Mouse (Mus musculus) midbrain, postnatal 0 days (tissue): ENCODE data around the gene Ryr3. TPM values are rescaled to one million over a fixed set of nuclear protein-coding genes. Genes with fewer than 3 reads are reported as not detected.

Source experiments
- ATAC-seq: fragments of 200-750 bp; cut with Nextera tagmentation; 2 replicates; pipeline ENCODE4 v1.8.0; 2017; ENCODE audit warnings: moderate number of reproducible peaks, mild to moderate bottlenecking, moderate TSS enrichment, moderate library complexity; ENCODE audit not compliant: low FRiP score
- DNase-seq: peaks from one replicate; pipeline ENCODE4 v3.0.0-alpha.2; 2015; ENCODE audit warnings: low spot score
- H3K27ac ChIP-seq: fragments of 300-500 bp; sonication (generic); 2 replicates; pipeline ENCODE4 v1.5.1; 2014; ENCODE audit warnings: low read depth, mild to moderate bottlenecking, low read length, mixed read lengths
- H3K27me3 ChIP-seq: fragments of 300-500 bp; sonication (generic); 2 replicates; pipeline ENCODE4 v1.6.1; 2014; ENCODE audit warnings: low read length, control low read depth, mixed read lengths; ENCODE audit not compliant: insufficient read depth
- H3K36me3 ChIP-seq: fragments of 300-500 bp; sonication (generic); 2 replicates; pipeline ENCODE4 v1.6.1; 2014; ENCODE audit warnings: low read length, control low read depth, mixed read lengths; ENCODE audit not compliant: insufficient read depth
- H3K4me1 ChIP-seq: fragments of 300-500 bp; sonication (generic); 2 replicates; pipeline ENCODE4 v1.6.1; 2014; ENCODE audit warnings: mild to moderate bottlenecking, control low read depth, antibody characterized with exemption, low read length, mixed read lengths; ENCODE audit not compliant: insufficient read depth
- H3K4me2 ChIP-seq: fragments of 300-500 bp; sonication (generic); 2 replicates; pipeline ENCODE4 v1.6.1; 2014; ENCODE audit warnings: low read depth, mild to moderate bottlenecking, low read length, mixed read lengths; ENCODE audit not compliant: poor library complexity, severe bottlenecking
- H3K4me3 ChIP-seq: fragments of 300-500 bp; sonication (generic); 2 replicates; pipeline ENCODE4 v1.5.1; 2014; ENCODE audit warnings: low read depth, mild to moderate bottlenecking, low read length, moderate library complexity
- H3K9ac ChIP-seq: fragments of 300-500 bp; sonication (generic); replicated peaks from 2 replicates; pipeline ENCODE4 v1.6.1; 2014; ENCODE audit warnings: mild to moderate bottlenecking, low read length, moderate library complexity, mixed read lengths; ENCODE audit not compliant: poor library complexity, severe bottlenecking
- H3K9me3 ChIP-seq: fragments of 300-500 bp; sonication (generic); 2 replicates; pipeline ENCODE4 v1.6.1; 2016; ENCODE audit warnings: low read length, control low read depth
- CTCF ChIP-seq: IDR thresholded peaks from 2 replicates; pipeline ENCODE4 v1.5.1; 2016; ENCODE audit warnings: antibody characterized with exemption, mild to moderate bottlenecking
- WGBS: fragments of 180-500 bp; shearing (Covaris S2); extraction: QIAGEN DNeasy Blood & Tissue Kit; methylation state at CpG from one replicate; pipeline ENCODE4 v1.1.7; 2014; 5-methylcytosine and 5-hydroxymethylcytosine counted together
- polyA plus RNA-seq: library from polyadenylated mRNA; unstranded; fragments of >200 nt; fragmentation: Nextera tagmentation; extraction: Ambion mirVana; gene quantifications from 2 replicates; pipeline ENCODE4 v1.2.1, GENCODE M21; 2015
- total RNA-seq: library from RNA; depleted of rRNA; stranded (reverse); fragments of >200 nt; gene quantifications from 2 replicates; pipeline ENCODE4 v1.2.3, GENCODE M21; 2014

Gene Ryr3
- total and polyA plus RNA-seq, 2 experiments from 2014 or later = 5.9 to 15.3 TPM

- DNase-seq (peak; percentile 37), ATAC-seq (no peak)
- no peak overlapping the region for H3K27ac ChIP-seq
- H3K4me2 ChIP-seq = no peak overlapping the region
- H3K36me3 ChIP-seq = no peaks in the 10 kb centered on the region
- H3K27me3 ChIP-seq = no peaks in the 10 kb centered on the region
- TF ChIP-seq CTCF = no peak
- no peak overlapping the region for H3K9ac ChIP-seq
- H3K4me3 ChIP-seq = no peak overlapping the region
- H3K4me1 ChIP-seq = no peaks in the 10 kb centered on the region
- H3K9me3 ChIP-seq = no peaks in the 10 kb centered on the region
- WGBS = 75% methylated on average over 1 of the region's 1 CpGs
These were observed 268.0 kb downstream of the Ryr3 start for GRCm38 (mm10) chr2:112948931-112949330.

DNA sequence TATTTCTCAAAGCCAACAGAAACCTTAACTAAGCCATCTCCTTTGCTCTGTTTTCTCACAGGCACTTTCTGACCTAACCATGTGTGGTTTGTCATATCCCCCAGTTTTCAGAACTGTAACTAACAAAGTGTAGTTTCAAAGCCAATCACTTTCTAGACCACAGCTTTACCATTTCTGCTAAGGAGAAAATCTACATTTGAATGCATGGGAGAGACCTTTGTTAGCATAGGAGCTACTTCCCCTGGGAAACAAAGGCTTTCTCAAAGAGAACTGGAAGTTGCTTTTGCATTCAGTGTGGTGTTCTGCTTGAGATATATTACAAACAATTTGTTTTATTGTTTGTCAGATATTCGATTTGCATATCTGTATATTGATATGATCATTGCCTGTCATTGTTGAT is 285.1 kb downstream of the Ryr3 start:
- no peak overlapping the region for H3K4me2 ChIP-seq
- H3K4me3 ChIP-seq = no peak overlapping the region
- no peak overlapping the region for H3K27ac ChIP-seq
- H3K9ac ChIP-seq = no peak overlapping the region
- no peak for ATAC-seq
- no peak for DNase-seq
- no peaks in the 10 kb centered on the region for H3K36me3 ChIP-seq
- 50% methylated on average over 1 of the region's 1 CpGs for WGBS
- H3K4me1 ChIP-seq = no peaks in the 10 kb centered on the region
- TF ChIP-seq CTCF = no peak
- no peaks in the 10 kb centered on the region for H3K27me3 ChIP-seq
- no peaks in the 10 kb centered on the region for H3K9me3 ChIP-seq

- Histone ChIP-seq H3K27ac (no peak overlapping the region), H3K27me3 (no peaks in the 10 kb centered on the region), H3K36me3 (no peaks in the 10 kb centered on the region), H3K9me3 (no peaks in the 10 kb centered on the region), H3K9ac (no peak overlapping the region), H3K4me2 (no peak overlapping the region), H3K4me1 (no peaks in the 10 kb centered on the region), H3K4me3 (no peak overlapping the region)
- ATAC-seq (no peak), DNase-seq (no peak)
- TF ChIP-seq CTCF = no peak
These were observed 303.1 kb downstream of the Ryr3 start for GRCm38 (mm10) chr2:112913796-112914195.

- H3K36me3 ChIP-seq = no peaks in the 10 kb centered on the region
- DNase-seq (no peak), ATAC-seq (no peak)
- no peak overlapping the region for H3K27ac ChIP-seq
- H3K4me2 ChIP-seq = no peak overlapping the region
- H3K27me3 ChIP-seq = no peaks in the 10 kb centered on the region
- no peaks in the 10 kb centered on the region for H3K9me3 ChIP-seq
- H3K4me3 ChIP-seq = no peak overlapping the region
- H3K4me1 ChIP-seq = no peaks in the 10 kb centered on the region
- no peak overlapping the region for H3K9ac ChIP-seq
- TF ChIP-seq CTCF = no peak
These were observed 304.3 kb downstream of the Ryr3 start for GRCm38 (mm10) chr2:112912611-112913010.

GRCm38 (mm10) chr2:112910579-112910978 is 306.3 kb downstream of the Ryr3 start:
- TF ChIP-seq CTCF = no peak

GRCm38 (mm10) chr2:112909142-112909541 is 307.8 kb downstream of the Ryr3 start:
- Histone ChIP-seq H3K9me3 (no peaks in the 10 kb centered on the region), H3K9ac (no peak overlapping the region), H3K27ac (no peak overlapping the region), H3K27me3 (no peaks in the 10 kb centered on the region), H3K4me1 (no peaks in the 10 kb centered on the region), H3K4me2 (no peak overlapping the region), H3K36me3 (no peaks in the 10 kb centered on the region), H3K4me3 (no peak overlapping the region)
- TF ChIP-seq CTCF = no peak
- 81% methylated on average over 4 of the region's 4 CpGs for WGBS
- ATAC-seq = no peak
- no peak for DNase-seq

More at GRCm38 (mm10) chr2:112910579-112910978, 306.3 kb downstream of the Ryr3 start:
- Histone ChIP-seq H3K9me3 (no peaks in the 10 kb centered on the region), H3K27ac (no peak overlapping the region), H3K4me2 (no peak overlapping the region), H3K36me3 (no peaks in the 10 kb centered on the region), H3K9ac (no peak overlapping the region), H3K4me3 (no peak overlapping the region), H3K27me3 (no peaks in the 10 kb centered on the region), H3K4me1 (no peaks in the 10 kb centered on the region)
- DNase-seq (no peak), ATAC-seq (no peak)
- 87% methylated on average over 4 of the region's 4 CpGs for WGBS

- no peak overlapping the region for H3K27ac ChIP-seq
- H3K4me2 ChIP-seq = no peak overlapping the region
- no peaks in the 10 kb centered on the region for H3K9me3 ChIP-seq
- DNase-seq (no peak), ATAC-seq (no peak)
- WGBS = 83% methylated on average over 5 of the region's 5 CpGs
- TF ChIP-seq CTCF = no peak
- H3K4me1 ChIP-seq = no peaks in the 10 kb centered on the region
- H3K4me3 ChIP-seq = no peak overlapping the region
- H3K27me3 ChIP-seq = no peaks in the 10 kb centered on the region
- no peaks in the 10 kb centered on the region for H3K36me3 ChIP-seq
- H3K9ac ChIP-seq = no peak overlapping the region
These were observed 316.1 kb downstream of the Ryr3 start for GRCm38 (mm10) chr2:112900747-112901146.
